Mouse (Mus musculus): ENCODE measurements at regions not wholly inside any gene's neighbourhood (a gene's known extent, or its start where the extent isn't known, plus 50 kb on each side); places are given as distances from the start of the nearest gene placed in this dataset.

DNA sequence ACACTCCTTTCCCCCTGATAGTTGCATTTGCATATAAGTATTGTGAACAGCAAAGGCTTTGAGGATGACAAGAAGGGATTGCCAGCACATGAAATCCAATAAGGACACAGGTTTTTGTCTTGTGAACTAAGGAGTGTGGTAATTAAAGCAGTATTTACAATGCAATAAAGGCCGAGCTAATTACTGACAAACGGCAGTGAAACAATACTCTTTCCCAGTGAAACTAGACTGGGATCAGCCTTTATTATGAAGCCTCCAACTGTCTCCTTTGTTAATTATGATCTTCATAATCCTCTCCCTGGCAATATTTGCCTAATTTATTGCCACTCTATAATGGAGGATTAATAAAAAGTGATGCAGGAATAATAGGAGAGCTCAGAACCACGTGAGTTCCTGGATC, 704.2 kb upstream of the Api5 start:
- Histone ChIP-seq H3K4me3 (ENCODE audit: low read length) (no peak overlapping the region), H3K27ac (no peak overlapping the region), H3K4me1 (ENCODE audit: insufficient read depth, low read length) (no peaks in the 10 kb centered on the region), H3K4me2 (ENCODE audit: low read depth, low read length) (no peak overlapping the region), H3K27me3 (ENCODE audit: insufficient read depth, low read length) (no peaks in the 10 kb centered on the region), H3K9ac (replicated peaks; ENCODE audit: low read length) (no peak overlapping the region), H3K36me3 (ENCODE audit: insufficient read depth, low read length) (no peaks in the 10 kb centered on the region), H3K9me3 (ENCODE audit: low read length) (no peaks in the 10 kb centered on the region)
- WGBS: 38% methylated on average over 3 of the region's 3 CpGs
- no peak for ATAC-seq
- no peak for DNase-seq (ENCODE audit: low spot score)
- no peak for TF ChIP-seq CTCF (IDR thresholded peaks at IDR 0.05; ENCODE audit: low read depth)

GRCm38 (mm10) chr2:95140116-95140515, 702.2 kb upstream of the Api5 start:
- Histone ChIP-seq H3K4me1 (ENCODE audit: insufficient read depth, low read length) (no peaks in the 10 kb centered on the region), H3K27me3 (ENCODE audit: insufficient read depth, low read length) (no peaks in the 10 kb centered on the region), H3K27ac (no peak overlapping the region), H3K4me3 (ENCODE audit: low read length) (no peak overlapping the region), H3K4me2 (ENCODE audit: low read depth, low read length) (no peak overlapping the region), H3K36me3 (ENCODE audit: insufficient read depth, low read length) (no peaks in the 10 kb centered on the region), H3K9ac (replicated peaks; ENCODE audit: low read length) (no peak overlapping the region), H3K9me3 (ENCODE audit: low read length) (no peaks in the 10 kb centered on the region)
- DNase-seq (ENCODE audit: low spot score): no peak
- ATAC-seq: no peak
- TF ChIP-seq CTCF (IDR thresholded peaks at IDR 0.05; ENCODE audit: low read depth): no peak
- WGBS: 24% methylated on average over 1 of the region's 1 CpGs

DNA sequence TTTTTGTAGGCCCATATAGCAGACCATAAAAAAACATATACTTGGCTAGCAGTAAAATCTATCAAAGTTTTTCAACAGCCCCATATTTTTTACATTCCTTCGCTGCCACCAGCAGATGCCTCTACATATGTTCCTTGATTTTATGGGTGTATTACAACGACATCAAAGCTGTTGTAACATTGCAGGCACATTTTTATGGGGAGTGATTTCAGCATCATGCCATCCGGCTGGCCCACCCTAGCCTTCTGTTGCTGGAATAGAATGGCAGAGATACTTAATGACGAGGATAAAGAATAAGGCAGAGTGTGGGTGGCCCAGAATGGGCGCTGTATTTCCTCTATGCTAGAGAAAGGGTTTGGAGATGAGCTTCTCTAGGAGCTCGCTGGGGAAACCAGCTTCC, 698.7 kb upstream of the Api5 start:
- Histone ChIP-seq H3K9me3 (ENCODE audit: low read length) (no peaks in the 10 kb centered on the region), H3K4me3 (ENCODE audit: low read length) (no peak overlapping the region), H3K27me3 (ENCODE audit: insufficient read depth, low read length) (no peaks in the 10 kb centered on the region), H3K4me1 (ENCODE audit: insufficient read depth, low read length) (no peaks in the 10 kb centered on the region), H3K36me3 (ENCODE audit: insufficient read depth, low read length) (no peaks in the 10 kb centered on the region), H3K27ac (no peak overlapping the region), H3K4me2 (ENCODE audit: low read depth, low read length) (no peak overlapping the region), H3K9ac (replicated peaks; ENCODE audit: low read length) (no peak overlapping the region)
- no peak for TF ChIP-seq CTCF (IDR thresholded peaks at IDR 0.05; ENCODE audit: low read depth)
- WGBS: 77% methylated on average over 6 of the region's 6 CpGs
- ATAC-seq (no peak), DNase-seq (ENCODE audit: low spot score) (no peak)

GRCm38 (mm10) chr2:95131181-95131580, 693.2 kb upstream of the Api5 start:
- Histone ChIP-seq H3K9ac (replicated peaks; ENCODE audit: low read length) (no peak overlapping the region), H3K4me1 (ENCODE audit: insufficient read depth, low read length) (no peaks in the 10 kb centered on the region), H3K36me3 (ENCODE audit: insufficient read depth, low read length) (no peaks in the 10 kb centered on the region), H3K9me3 (ENCODE audit: low read length) (no peaks in the 10 kb centered on the region), H3K27me3 (ENCODE audit: insufficient read depth, low read length) (no peaks in the 10 kb centered on the region), H3K4me2 (ENCODE audit: low read depth, low read length) (no peak overlapping the region), H3K27ac (no peak overlapping the region), H3K4me3 (ENCODE audit: low read length) (no peak overlapping the region)
- 59% methylated on average over 2 of the region's 2 CpGs for WGBS
- ATAC-seq (peak; percentile 82), DNase-seq (ENCODE audit: low spot score) (peak; percentile 56)
- no peak for TF ChIP-seq CTCF (IDR thresholded peaks at IDR 0.05; ENCODE audit: low read depth)

DNA sequence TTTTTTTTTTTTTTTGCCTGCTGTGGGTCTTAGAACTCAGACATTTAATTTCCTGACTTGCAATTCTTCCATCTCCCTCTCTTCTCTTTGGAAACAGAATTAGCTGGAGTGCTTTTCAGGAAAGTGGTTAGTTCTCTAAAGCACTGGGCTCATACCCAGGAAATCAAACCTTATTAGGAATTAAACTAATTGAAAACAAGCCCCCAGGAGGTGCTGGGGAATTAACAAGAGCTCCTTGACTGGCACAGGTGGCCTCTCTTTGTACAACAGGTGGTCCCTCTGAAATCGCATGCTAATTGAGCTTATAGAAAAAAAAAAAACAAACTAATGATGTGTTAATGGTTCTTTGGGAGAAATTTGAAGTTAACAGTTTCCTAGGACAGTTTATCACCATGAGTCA, 690.8 kb upstream of the Api5 start:
- H3K27me3 ChIP-seq (ENCODE audit: insufficient read depth, low read length): no peaks in the 10 kb centered on the region
- 41% methylated on average over 1 of the region's 1 CpGs for WGBS
- DNase-seq (ENCODE audit: low spot score): peak; percentile 42

DNA sequence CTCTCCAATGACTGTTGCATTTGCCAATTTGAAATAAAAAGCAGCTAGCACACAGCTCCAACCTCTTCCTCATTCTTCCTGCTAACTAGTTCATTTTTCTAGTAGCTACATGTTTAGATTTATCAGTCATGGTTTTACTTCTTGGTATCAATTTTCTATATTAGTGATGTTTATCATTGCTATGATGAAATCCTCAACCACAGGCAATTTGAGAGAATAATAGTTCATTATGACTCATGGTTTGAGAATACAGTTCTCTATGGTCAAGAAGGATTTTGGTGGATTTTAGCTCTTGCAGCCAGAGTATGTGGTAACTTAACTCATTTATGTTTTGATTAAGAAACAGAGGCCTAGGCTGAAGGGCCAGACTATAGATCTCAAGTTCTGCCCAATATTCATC, 681.6 kb upstream of the Api5 start:
- H3K36me3 ChIP-seq (ENCODE audit: insufficient read depth, low read length): no peaks in the 10 kb centered on the region
- DNase-seq (ENCODE audit: low spot score) (no peak), ATAC-seq (no peak)
- H3K9me3 ChIP-seq (ENCODE audit: low read length): no peaks in the 10 kb centered on the region
- H3K27ac ChIP-seq: no peak overlapping the region
- no peak overlapping the region for H3K9ac ChIP-seq (replicated peaks; ENCODE audit: low read length)
- no peak overlapping the region for H3K4me2 ChIP-seq (ENCODE audit: low read depth, low read length)
- TF ChIP-seq CTCF (IDR thresholded peaks at IDR 0.05; ENCODE audit: low read depth): no peak
- H3K27me3 ChIP-seq (ENCODE audit: insufficient read depth, low read length): no peaks in the 10 kb centered on the region
- H3K4me1 ChIP-seq (ENCODE audit: insufficient read depth, low read length): no peaks in the 10 kb centered on the region
- no peak overlapping the region for H3K4me3 ChIP-seq (ENCODE audit: low read length)

More for the DNA sequence above, 690.8 kb upstream of the Api5 start:
- ATAC-seq: no peak
- no peaks in the 10 kb centered on the region for H3K36me3 ChIP-seq (ENCODE audit: insufficient read depth, low read length)
- no peaks in the 10 kb centered on the region for H3K9me3 ChIP-seq (ENCODE audit: low read length)
- no peak for TF ChIP-seq CTCF (IDR thresholded peaks at IDR 0.05; ENCODE audit: low read depth)
- no peak overlapping the region for H3K4me3 ChIP-seq (ENCODE audit: low read length)
- H3K4me1 ChIP-seq (ENCODE audit: insufficient read depth, low read length): no peaks in the 10 kb centered on the region
- H3K27ac ChIP-seq: no peak overlapping the region
- H3K4me2 ChIP-seq (ENCODE audit: low read depth, low read length): no peak overlapping the region
- H3K9ac ChIP-seq (replicated peaks; ENCODE audit: low read length): no peak overlapping the region

DNA sequence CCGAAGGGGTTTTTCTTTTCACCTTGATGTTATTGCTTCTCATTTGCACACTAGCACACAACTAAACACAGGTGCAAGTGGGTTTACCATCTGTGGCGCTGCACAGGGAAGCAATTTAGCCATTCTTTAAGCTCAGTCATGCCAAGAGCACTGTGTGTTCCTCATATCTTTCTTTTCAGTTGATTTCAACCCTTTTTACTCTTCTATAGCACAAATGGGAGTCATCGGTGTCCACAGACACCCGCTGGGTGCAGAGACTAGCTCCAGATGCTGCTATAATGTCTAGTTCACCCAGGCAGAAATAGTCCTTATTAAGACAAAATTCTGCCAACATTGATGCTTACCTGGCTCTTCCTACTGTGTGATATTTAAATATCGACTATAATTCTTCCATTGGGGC, 659.1 kb upstream of the Api5 start:
- H3K9me3 ChIP-seq (ENCODE audit: low read length): no peaks in the 10 kb centered on the region
- no peak for DNase-seq (ENCODE audit: low spot score)
- H3K27ac ChIP-seq: no peak overlapping the region
- no peaks in the 10 kb centered on the region for H3K27me3 ChIP-seq (ENCODE audit: insufficient read depth, low read length)
- no peak for ATAC-seq
- 75% methylated on average over 5 of the region's 5 CpGs for WGBS
- no peak for TF ChIP-seq CTCF (IDR thresholded peaks at IDR 0.05; ENCODE audit: low read depth)
- no peak overlapping the region for H3K4me2 ChIP-seq (ENCODE audit: low read depth, low read length)
- no peak overlapping the region for H3K9ac ChIP-seq (replicated peaks; ENCODE audit: low read length)
- H3K36me3 ChIP-seq (ENCODE audit: insufficient read depth, low read length): no peaks in the 10 kb centered on the region
- H3K4me3 ChIP-seq (ENCODE audit: low read length): no peak overlapping the region
- H3K4me1 ChIP-seq (ENCODE audit: insufficient read depth, low read length): no peaks in the 10 kb centered on the region
